Mouse (Mus musculus) hindbrain, postnatal 0 days (tissue): ENCODE measurements around the gene Gabpb2. TPM values are rescaled to one million over a fixed set of nuclear protein-coding genes. Genes with fewer than 3 reads are reported as not detected.

ENCODE experiments used
- ATAC-seq: fragments of 200-750 bp; cut with Nextera tagmentation; 2 replicates; pipeline ENCODE4 v1.8.0; 2017; ENCODE audit warnings: mild to moderate bottlenecking, moderate TSS enrichment, moderate library complexity
- DNase-seq: peaks from one replicate; pipeline ENCODE4 v3.0.0-alpha.2; 2015; ENCODE audit warnings: low spot score
- H3K27ac ChIP-seq: fragments of 300-500 bp; sonication (generic); 2 replicates; pipeline ENCODE4 v1.5.1; 2014; ENCODE audit warnings: mild to moderate bottlenecking
- H3K27me3 ChIP-seq: fragments of 300-500 bp; sonication (generic); 2 replicates; pipeline ENCODE4 v1.6.1; 2014; ENCODE audit warnings: low read length, mixed read lengths; ENCODE audit not compliant: insufficient read depth
- H3K36me3 ChIP-seq: fragments of 300-500 bp; sonication (generic); 2 replicates; pipeline ENCODE4 v1.6.1; 2014; ENCODE audit warnings: low read length, mixed read lengths; ENCODE audit not compliant: insufficient read depth
- H3K4me1 ChIP-seq: fragments of 300-500 bp; sonication (generic); 2 replicates; pipeline ENCODE4 v1.6.1; 2014; ENCODE audit warnings: antibody characterized with exemption, low read length, mixed read lengths; ENCODE audit not compliant: insufficient read depth
- H3K4me2 ChIP-seq: fragments of 300-500 bp; sonication (generic); 2 replicates; pipeline ENCODE4 v1.6.1; 2014; ENCODE audit warnings: low read depth, mild to moderate bottlenecking, low read length, moderate library complexity, mixed read lengths
- H3K4me3 ChIP-seq: fragments of 300-500 bp; sonication (generic); 2 replicates; pipeline ENCODE4 v1.5.1; 2014; ENCODE audit warnings: low read length
- H3K9ac ChIP-seq: fragments of 300-500 bp; sonication (generic); replicated peaks from 2 replicates; pipeline ENCODE4 v1.6.1; 2014; ENCODE audit warnings: mild to moderate bottlenecking, low read length, moderate library complexity, mixed read lengths
- H3K9me3 ChIP-seq: fragments of 300-500 bp; sonication (generic); 2 replicates; pipeline ENCODE4 v1.6.1; 2016; ENCODE audit warnings: low read length, mixed read lengths
- CTCF ChIP-seq: IDR thresholded peaks from 2 replicates; pipeline ENCODE4 v1.5.1; 2016; ENCODE audit warnings: antibody characterized with exemption, control low read depth, low read depth
- WGBS: fragments of 180-500 bp; shearing (Covaris S2); extraction: QIAGEN DNeasy Blood & Tissue Kit; methylation state at CpG from one replicate; pipeline ENCODE4 v1.1.7; 2014; 5-methylcytosine and 5-hydroxymethylcytosine counted together
- polyA plus RNA-seq: library from polyadenylated mRNA; unstranded; fragments of >200 nt; fragmentation: Nextera tagmentation; extraction: Ambion mirVana; gene quantifications from 2 replicates; pipeline ENCODE4 v1.2.1, GENCODE M21; 2015
- total RNA-seq: library from RNA; depleted of rRNA; stranded (reverse); fragments of >200 nt; gene quantifications from 2 replicates; pipeline ENCODE4 v1.2.3, GENCODE M21; 2014

Gene Gabpb2
- total and polyA plus RNA-seq, 2 experiments from 2014 or later, result 2.9 to 8.6 TPM

DNA sequence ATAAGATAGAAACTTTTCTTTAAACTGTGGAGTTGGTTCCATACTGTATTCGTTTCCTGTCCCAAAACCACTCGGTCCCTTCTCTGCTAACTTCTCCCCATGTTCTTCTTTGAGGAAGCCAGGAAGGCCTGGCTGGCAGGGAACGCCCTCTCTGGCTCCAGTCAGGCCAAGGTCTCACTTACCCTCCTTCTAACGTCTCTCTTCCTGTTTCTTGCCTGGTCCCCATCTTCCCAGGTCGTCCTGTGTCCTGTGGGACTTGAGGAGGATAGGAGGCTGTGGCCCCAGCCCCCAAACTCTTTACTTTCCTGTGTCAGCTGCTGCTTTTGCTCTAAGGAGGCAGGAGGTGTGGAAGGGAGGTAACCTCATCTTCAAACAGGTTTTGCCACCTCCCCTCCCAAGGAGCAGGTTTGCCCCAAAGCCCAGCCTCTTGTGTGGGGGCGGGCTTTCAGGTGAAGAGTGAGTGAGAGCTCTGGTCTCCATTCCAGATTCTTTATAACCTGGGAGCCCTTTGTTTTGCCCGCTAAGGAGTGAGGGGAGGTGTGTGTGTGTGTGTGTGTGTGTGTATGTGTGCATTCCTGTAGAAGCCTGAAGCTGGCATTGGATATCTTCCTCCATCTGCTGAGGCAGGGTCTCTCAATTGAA, 33.2 kb upstream of the Gabpb2 start, which contains the start of gene Bnipl:
TSS of gene Bnipl (minus strand) at position 411 of the 642 bp plus-strand sequence.
- WGBS, result 63% methylated on average over 7 of the region's 7 CpGs
- peaks cover 11% of the 10 kb centered on the region for H3K36me3 ChIP-seq
- no peak for DNase-seq

DNA sequence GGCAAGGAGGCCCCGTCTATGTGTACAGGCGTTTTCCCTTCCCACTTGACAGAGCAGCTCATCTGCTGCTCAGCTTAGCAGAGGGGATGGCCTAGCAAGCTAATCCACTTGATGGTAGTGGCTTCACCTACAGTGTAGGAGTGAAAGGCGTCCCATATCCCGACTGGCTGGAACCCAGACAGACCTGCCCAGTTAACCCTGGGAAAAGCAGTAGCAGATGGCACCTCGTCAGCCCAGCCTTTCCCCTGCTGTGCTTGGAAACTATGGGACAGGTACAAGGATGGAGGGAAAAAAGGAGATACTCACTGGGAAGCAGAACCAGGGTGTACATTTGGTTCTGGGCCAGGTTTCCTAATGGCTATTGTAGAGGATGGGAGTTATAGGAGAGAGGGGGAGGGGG, 32.6 kb upstream of the Gabpb2 start:
- no peaks in the 10 kb centered on the region for H3K27me3 ChIP-seq
- 77% methylated on average over 5 of the region's 5 CpGs for WGBS
- no peak overlapping the region for H3K27ac ChIP-seq
- H3K4me2 ChIP-seq, result no peak overlapping the region
- H3K4me3 ChIP-seq, result no peak overlapping the region
- peaks cover 11% of the 10 kb centered on the region for H3K36me3 ChIP-seq
- ATAC-seq, result no peak
- H3K4me1 ChIP-seq, result no peaks in the 10 kb centered on the region
- no peak for TF ChIP-seq CTCF
- H3K9me3 ChIP-seq, result no peaks in the 10 kb centered on the region
- H3K9ac ChIP-seq, result no peak overlapping the region
- DNase-seq, result no peak

More for the DNA sequence above, 33.2 kb upstream of the Gabpb2 start, which contains the start of gene Bnipl:
- Histone ChIP-seq H3K9ac (no peak within 1 kb of the TSS), H3K27ac (no peak within 1 kb of the TSS), H3K27me3 (no peaks in the 10 kb centered on the region), H3K4me2 (no peak within 1 kb of the TSS), H3K4me3 (no peak within 1 kb of the TSS), H3K4me1 (no peaks in the 10 kb centered on the region), H3K9me3 (no peaks in the 10 kb centered on the region)
- no peak for TF ChIP-seq CTCF
- ATAC-seq, result no peak

DNA sequence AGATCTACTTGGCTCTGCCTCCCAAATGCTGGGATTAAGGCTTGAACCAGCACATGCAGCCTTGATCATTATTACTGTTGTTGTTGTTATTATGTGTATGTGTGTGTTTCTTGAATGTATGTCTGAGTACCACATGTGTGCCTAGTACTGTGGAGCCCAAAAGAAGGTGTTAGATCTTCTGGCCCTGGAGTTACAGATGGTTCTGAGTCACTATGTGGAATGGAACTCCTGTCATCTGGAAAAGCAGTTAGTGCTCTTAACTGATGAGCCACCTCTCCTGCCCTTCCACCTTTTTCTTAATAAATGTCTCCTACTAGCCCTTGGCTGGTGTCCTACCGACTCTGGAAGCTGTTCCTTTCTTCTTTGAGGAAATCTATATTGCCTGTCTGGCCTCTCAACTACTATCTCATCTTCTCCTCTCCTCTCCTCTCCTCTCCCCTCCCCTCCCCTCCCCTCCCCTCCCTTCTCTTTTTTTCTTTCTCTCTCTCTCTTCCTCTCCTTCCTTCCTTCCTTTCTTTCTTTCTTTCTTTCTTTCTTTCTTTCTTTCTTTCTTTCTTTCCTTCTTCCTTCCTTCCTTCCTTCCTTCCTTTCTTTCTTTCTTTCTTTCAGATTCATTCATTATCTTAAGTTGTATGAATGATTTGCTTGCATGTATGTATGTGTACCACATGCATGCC, 30.1 kb upstream of the Gabpb2 start:
- TF ChIP-seq CTCF, result no peak
- Histone ChIP-seq H3K9me3 (no peaks in the 10 kb centered on the region), H3K27me3 (no peaks in the 10 kb centered on the region), H3K4me1 (no peaks in the 10 kb centered on the region), H3K27ac (no peak overlapping the region), H3K4me2 (no peak overlapping the region), H3K36me3 (no peaks in the 10 kb centered on the region), H3K4me3 (no peak overlapping the region), H3K9ac (no peak overlapping the region)
- WGBS, result 74% methylated on average over 1 of the region's 1 CpGs
- ATAC-seq (no peak), DNase-seq (no peak)

DNA sequence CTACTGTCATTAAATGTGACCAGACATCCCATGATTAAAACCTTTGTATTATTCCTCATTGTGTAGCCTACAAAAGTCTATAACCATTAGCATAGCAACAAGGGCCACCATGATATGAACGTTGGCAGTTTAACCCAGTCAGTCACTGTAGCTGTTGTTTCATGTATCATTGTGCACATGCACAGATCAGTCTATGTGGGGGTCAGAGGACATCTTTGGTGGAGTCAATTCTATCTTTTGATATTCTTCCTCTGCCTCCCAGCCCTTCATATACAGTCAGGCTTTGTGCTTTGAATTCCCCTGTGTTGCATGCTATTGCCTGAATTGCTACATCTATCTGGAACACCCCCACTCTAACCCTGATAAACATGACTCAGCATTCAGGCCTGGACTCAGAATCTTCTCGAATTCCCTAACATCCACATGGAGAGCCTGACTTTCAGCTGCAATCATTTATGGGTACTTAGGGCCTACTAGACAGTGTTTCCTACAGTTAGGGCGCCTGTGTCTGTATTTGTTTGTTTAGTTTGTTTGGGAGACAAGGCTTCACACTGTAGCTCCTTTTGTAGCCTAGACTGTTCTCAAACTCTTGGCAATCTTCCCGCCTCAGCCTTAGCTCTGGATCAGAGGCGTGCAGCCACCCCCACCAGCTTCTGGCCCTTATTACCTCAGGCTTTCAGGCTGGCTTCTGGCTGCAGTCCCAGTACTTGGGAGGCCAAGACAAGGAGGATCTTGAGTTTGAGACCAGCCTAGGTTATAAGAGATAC, 28.9 kb upstream of the Gabpb2 start:
- no peaks in the 10 kb centered on the region for H3K4me1 ChIP-seq
- TF ChIP-seq CTCF, result no peak
- no peaks in the 10 kb centered on the region for H3K9me3 ChIP-seq
- no peaks in the 10 kb centered on the region for H3K36me3 ChIP-seq
- no peak overlapping the region for H3K4me2 ChIP-seq
- DNase-seq (peak; percentile 67), ATAC-seq (peak; percentile 77)
- H3K4me3 ChIP-seq, result no peak overlapping the region
- H3K27ac ChIP-seq, result no peak overlapping the region
- no peaks in the 10 kb centered on the region for H3K27me3 ChIP-seq
- no peak overlapping the region for H3K9ac ChIP-seq
- WGBS, result 67% methylated on average over 5 of the region's 5 CpGs

DNA sequence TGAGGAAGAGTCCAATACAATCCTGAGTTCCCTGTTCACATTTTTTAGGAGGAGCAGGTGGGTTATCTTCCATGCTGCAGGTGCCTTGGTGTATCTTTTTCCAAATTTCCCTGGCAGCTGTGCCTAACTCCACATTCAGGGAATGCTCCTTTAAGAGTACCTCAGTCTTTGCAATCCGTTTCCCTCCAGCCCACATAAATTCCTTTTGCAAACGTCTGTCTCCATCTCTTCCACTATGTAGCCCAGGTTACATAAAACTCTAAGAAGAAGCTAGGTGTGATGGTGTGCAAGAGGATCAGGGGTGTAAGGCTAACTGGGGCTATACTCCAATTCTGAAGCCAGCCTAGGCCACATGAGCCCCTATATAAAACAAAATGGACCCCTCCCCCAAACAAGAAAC, 25.4 kb upstream of the Gabpb2 start:
- DNase-seq (no peak), ATAC-seq (no peak)
- Histone ChIP-seq H3K4me3 (no peak overlapping the region), H3K4me2 (no peak overlapping the region), H3K27ac (no peak overlapping the region), H3K9ac (no peak overlapping the region), H3K36me3 (no peaks in the 10 kb centered on the region), H3K9me3 (no peaks in the 10 kb centered on the region), H3K27me3 (no peaks in the 10 kb centered on the region), H3K4me1 (no peaks in the 10 kb centered on the region)
- no peak for TF ChIP-seq CTCF
- WGBS, result 84% methylated on average over 2 of the region's 2 CpGs

DNA sequence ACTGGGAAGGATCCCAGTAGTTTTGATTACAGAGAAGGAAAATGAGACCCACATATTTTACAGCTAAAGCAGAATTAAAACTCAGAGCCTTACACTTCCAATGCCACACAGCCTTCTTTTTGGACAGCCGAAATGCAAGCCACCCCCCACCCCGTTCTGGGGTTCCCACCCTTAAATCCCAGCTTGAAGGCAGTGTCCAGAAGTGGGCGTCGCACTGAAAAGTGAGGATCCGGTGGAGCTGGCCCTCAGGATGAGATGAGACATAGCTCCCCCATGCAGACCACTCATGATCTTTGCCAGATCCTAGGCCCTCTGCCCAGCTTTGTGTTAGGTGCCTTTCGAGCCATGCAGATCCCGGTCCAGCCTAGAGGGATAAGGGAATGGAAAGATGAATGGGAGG, 23.8 kb upstream of the Gabpb2 start, which contains the start of gene Gm128:
TSS of gene Gm128 (minus strand) at position 101 of the 400 bp plus-strand sequence.
- Histone ChIP-seq H3K4me3 (no peak within 1 kb of the TSS), H3K36me3 (peaks cover 7% of the 10 kb centered on the region; the same call in 1 of the 2 replicates), H3K4me2 (no peak within 1 kb of the TSS), H3K9ac (no peak within 1 kb of the TSS), H3K4me1 (no peaks in the 10 kb centered on the region), H3K9me3 (no peaks in the 10 kb centered on the region), H3K27ac (no peak within 1 kb of the TSS), H3K27me3 (no peaks in the 10 kb centered on the region)
- WGBS, result 74% methylated on average over 7 of the region's 7 CpGs
- no peak for TF ChIP-seq CTCF
- DNase-seq (no peak), ATAC-seq (no peak)
